Mouse (Mus musculus) frontal cortex, adult (tissue): ENCODE data around the gene Brsk2.
"Not testable (repeated sequence)": the region's sequence is repeated elsewhere in the genome, so short reads cannot be mapped to it uniquely, and the experiment has no call there.

ENCODE experiments used
- ATAC-seq: cut with Nextera tagmentation; 2 replicates; pipeline ENCODE4 v1.9.2; 2017; ENCODE audit warnings: mild to moderate bottlenecking, moderate library complexity, mixed read lengths; ENCODE audit not compliant: low TSS enrichment

The Brsk2 gene

DNA sequence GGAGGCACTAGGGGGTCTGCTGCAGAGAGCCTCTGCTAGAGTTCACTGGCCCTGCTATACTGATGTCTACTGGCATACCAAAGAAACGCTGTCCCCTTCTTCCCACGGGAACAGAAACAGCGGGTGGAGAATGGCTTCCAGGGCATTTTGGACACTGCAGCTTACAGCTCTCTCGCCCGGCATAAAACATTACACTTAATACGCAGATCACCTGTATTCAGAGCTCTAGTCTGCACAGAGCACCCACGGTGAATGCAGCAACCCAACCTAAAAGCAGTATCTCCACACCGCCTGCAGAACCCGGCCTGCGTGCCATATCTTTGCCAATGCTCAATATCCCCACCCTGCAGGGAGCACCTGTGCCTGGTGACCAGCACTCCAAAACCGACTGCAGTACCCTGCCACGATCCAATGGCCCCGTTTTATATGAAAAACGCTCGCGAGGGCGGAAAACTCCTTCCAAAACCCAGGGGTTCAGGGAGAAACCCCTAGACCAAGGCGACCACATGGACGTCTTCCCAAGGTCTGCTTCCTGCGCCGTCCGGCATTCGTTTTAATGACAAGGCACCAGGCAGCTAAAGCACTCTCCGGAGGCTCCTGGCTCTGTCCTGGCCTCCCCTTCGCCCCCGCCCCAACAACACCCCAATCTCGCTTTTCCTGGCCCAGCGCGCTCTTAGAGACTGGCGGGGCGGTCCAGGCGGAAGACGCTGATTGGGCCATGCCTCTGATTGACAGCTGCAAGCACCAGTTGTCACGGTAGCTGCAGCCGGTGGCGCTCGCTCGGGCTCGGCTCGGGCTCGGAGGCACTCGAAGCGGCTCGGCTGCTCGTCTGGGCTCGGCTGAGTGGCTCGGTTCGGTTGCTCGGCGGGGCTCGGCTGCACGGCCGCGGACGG lies at the start of gene Brsk2:
Brsk2 (plus strand) TSS at position 846 of the 893 bp plus-strand sequence.
- ATAC-seq, result peak; percentile 77

DNA sequence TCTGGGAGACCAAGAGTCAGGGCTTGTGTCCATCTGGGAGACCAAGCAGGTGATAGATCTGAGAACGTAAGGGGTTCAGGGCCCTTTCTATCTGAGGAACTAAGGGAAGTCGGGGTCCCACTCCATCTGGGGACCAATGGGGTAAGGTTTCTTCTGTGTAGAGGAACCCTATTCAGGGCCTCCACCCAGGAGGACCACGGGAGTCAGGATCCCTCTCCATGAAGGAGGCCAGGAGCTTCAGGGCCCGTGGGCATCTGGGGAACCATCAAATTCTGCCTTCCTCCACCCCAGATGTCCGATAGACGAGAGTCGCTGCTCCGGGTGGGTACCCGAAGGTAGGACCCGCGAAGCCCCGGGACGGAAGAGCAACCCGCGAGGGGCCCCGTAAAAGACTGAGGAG lies 47.7 kb upstream of the Brsk2 start:
- ATAC-seq, result 0 out of 2 replicates have a peak, but pooled peaks have one; percentile 15

DNA sequence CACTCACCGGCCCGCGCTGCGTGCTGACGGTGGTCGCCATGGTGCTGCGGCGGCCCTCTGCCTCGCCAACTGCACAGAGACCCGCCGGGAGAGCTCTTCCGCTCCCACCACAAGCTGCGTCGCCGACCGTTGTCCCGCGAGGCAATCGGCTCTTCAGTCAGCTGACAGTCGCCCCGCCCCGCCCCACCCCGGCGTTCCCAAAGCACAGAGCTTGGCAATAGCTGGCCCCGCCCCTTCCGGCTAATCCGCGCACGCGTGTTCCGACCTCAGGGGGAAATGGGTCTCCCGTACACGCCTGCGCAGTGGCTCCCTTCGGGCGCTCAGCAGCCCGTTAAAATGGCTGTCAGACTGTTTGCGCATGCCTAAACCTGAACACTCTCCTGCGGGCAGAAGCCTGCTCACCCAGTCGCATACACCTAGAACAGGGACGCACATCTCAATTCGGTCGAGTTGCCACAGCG lies 47.3 kb upstream of the Brsk2 start:
- ATAC-seq, result peak; percentile 91

DNA sequence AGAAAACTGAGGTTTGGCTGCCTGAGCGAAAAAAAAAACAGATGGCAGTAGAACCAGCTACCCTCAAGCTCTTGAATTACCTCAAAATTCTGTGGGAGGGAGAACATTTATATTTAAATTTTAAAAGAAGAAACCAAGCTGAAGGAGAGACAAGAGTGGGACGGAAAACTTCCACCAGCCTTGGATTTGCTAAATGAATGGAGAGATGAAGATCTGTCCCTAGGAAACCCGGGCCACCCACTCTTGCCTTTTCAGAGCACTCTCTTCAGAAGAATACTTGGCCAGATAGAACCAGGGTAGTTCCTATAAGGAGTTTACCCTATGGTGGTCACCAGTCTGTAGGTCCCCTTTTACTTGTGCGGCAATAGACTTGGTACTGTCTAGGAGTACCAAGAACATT lies 46.8 kb upstream of the Brsk2 start:
- ATAC-seq, result peak; percentile 62

DNA sequence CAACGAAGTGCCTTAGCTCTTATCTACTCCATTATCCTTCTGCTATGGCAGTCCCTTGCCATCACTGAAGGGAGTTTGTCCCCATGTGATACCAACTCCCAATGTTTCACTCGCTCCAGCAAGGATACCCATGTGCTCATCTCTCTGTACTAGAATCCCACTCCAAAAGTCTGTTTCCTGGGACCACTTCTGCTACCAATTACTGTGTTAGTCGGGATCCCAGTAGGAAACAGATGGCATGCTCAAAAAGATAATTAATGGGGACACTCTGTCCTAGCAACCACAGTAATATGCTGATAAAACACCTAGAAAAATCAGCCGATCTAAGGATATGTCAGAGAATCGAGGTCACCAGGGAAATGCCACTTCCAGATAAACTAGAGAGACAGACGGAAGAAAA lies 41.0 kb upstream of the Brsk2 start:
- ATAC-seq, result no peak

DNA sequence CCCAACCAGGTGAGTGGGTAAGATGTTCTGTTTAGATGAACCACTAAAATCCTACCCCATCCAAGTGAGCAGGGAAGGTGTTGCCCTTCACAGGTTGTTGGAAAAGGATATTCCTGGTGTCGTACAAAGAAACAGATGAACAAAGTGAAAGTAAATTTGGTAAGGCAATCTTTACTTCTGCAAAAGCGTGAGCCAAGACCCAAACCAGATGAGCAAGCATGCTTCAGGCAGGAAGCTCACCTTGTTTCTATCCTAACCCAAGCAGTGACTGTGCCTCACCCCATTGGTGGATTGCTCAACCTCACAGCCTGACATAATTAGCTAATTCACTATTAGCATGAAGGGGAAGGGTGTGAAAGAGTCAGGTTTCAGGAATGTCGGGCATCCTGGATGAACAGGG lies 38.2 kb upstream of the Brsk2 start:
- ATAC-seq, result no peak

DNA sequence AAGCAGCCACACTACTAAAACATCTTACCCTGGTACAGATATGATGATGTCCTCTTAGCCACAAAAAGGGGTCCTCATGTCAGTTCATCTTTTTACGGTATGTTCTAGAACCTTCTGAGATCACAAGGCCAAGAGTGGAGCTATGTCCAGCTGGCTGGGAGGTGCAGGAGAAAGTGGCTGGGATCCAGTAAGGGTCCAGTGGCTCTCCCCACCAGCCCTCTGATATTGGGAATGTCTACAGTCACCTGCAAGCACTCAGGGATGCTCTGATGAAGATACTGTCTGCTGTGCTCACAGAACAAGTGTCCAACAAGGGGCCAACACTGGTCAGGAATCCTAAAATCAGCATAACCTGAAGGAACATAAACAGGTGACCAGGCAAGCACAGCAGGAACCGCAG lies 31.1 kb upstream of the Brsk2 start, which contains the start of gene Tollip:
Tollip (minus strand) TSS at position 101 of the 400 bp plus-strand sequence.
- no peak for ATAC-seq

DNA sequence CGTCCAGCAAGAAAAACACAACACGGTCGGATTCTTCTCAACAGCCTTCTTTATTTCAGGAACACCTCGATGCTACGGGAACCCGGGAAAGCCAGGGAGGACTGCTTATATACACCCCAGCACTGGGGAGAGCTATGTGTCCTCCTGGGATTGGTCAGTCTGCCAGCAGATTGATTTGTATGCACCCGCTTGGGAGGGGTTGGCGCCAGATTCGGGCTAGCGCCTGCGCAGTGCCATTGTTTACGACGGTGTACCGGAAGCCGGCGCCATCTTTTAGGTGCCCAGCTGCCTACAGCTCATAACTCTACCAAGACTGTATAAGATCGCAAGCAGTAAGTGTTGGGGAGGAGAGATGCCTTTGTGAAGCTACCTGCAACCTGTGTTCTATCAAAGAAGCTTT lies 25.4 kb upstream of the Brsk2 start:
- not testable (repeated sequence) for ATAC-seq

DNA sequence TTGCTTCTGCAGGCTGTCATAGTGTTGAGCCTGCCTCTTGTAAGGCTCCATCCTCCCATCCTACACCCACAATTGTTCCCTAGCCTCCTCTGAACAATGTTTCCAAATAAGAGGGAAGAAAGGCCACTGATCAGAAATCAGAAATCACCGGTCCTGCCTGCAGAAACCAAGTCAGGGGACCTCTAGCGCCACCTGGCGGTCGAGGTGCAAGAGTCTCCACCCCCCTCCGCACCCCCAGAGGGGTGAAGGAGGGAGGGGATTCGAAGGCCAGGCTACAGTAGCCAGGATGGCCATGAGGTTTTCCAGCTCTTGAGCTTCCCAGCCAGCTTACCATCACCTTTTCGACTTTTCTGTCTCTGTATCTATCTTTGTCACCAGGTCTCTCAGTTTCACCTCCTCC lies 24.6 kb upstream of the Brsk2 start:
- no peak for ATAC-seq

DNA sequence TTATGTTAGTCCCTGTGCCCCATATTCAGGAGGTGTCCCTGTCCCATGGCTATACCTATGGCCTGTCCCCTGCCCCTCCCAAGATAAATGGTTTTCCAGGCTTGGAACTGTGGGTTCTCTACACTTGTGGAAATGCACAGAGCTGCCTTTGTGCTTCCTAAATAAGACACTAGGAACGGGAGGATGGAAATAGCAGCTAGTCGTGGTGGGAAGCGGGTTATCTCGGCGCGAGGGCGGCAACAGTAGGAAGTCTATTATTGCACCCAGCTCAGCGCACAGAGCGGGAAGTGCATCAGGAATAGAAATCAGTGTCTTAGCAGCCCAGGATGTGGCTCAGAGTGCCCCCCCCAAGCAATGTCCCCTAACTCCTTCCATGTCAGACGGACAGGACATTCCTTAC lies 20.9 kb upstream of the Brsk2 start:
- peak; percentile 95 for ATAC-seq

DNA sequence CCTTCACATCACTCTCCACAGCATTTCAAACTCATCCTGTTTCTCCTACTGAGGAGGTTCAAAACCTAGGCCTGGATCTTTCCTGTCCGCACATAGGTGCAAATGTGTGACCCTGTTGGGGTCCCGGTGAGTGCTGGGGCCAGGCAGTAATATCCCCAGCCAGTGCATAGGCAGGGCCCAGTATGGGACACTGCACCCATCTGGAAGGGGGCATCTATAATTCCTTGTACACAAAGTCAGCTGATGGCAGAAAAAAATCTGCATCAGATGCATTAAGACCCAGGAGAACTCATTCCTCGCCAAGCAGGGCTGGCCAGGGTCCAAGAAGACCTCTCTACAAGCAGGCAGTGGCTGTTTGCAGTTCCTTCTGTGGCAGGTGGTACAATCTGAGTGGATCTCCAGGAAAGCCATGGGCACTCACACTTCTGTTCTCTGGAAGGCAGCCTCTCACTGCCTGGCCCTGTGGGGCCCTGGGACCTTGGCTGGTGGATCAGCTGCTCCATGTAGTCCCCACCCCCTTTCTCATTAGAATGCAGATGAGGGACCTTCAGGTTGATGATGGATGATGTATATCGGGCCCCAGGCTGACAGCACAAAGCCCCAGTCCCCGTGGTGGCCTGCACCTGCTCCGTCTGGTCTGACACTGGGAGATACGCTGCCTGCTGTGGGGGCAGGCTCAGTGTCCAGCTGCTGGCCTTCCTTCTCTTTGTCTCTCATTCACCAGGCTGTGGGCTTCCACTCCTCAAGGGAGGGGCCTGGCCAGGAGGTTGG lies 15.2 kb upstream of the Brsk2 start:
- ATAC-seq, result no peak

DNA sequence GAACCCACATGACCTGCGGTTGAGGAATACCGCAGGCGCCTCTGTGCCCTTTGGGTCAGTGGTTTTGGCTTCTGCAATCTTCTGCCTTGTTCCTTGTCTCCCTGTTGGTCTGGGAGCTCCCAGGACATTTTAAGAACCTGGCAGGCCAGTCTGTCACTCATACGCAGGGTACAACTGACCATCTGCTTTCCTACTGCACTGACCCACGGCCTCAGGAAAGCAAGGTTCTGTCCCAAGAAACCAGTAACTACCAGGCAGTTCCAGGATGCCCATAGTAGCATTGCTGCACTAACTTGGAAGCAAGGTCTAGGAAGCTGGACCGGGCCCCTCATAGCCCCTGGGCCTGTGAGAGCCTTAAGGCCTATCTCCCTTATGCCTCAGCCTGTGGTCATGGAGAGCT lies 14.6 kb upstream of the Brsk2 start:
- no peak for ATAC-seq

DNA sequence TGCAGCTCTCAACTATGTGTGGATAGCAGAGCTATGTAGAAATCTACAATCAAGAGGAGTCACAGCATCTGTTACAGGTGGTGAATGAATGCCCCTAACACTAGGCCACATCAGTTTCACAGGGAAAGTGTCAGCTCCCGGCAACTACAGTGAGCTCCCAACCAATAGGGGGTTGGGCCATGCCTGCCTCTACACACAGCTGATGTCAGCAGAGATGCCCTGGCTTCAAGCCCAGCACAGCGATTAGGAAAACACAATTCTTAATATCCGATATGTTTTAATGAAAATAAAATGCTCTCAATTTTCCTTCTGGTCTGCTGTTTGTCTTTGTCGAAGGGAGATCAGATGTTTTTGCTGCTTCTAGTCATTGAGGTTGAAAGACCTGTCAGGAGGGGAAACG lies 6.1 kb upstream of the Brsk2 start:
- ATAC-seq, result no peak

DNA sequence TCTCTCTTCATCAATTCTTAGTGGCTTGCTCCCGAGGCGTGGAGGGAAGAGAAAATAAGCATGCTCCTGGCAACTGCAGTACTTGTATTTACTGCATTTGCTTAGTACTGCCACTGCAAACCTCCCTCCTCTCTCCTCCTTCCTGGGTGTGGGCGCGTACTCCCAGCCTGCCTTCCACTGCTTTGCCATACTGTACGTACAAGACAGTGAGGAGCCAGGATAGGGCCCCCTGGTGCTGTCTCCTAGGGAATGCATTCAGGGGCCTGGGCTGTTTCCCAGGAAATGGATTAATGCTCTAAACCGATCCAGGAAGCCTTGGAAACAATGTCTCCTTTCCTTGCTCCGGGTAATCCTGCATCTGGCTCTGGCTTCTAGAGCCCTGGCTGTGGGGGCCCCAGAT lies 3.6 kb upstream of the Brsk2 start:
- peak; percentile 66 for ATAC-seq

DNA sequence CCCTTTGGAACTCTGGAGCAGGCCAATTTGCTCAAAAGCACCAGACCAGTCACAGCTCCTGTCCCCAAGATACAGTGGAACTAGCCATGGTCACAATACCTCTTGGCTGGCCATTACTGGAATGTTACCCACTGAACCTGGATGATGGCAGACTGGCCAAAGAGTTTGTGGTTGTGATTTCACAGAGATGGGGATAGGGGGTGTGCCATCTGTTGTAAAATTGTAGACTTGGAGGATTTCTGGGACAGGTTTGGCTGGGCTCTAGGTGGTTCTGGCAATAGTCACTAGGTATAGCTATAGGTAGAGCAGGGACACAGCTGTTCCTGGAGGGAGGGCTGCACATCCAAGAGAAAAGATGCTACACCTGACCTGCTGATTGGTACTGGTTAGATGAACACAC lies 2.0 kb upstream of the Brsk2 start:
- no peak for ATAC-seq

DNA sequence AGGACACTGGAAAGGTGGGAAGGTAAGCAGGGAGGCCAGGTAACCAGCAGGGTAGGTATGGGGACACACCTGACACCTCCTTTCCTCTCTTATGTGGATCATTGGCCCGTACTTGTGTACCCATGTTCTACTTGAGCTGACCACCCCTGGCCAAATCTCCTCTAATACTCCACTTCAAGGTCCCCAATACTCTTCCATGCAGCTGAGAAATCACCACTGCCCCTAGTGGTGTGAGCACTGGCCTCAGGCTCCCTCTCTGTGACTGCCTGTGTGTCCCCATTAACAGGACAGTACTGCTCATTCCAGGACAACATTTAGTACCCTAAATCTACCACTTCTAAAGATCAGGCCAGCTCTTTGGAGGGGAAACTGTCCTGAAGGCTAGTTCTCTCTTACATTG lies 1.5 kb upstream of the Brsk2 start:
- ATAC-seq, result no peak

DNA sequence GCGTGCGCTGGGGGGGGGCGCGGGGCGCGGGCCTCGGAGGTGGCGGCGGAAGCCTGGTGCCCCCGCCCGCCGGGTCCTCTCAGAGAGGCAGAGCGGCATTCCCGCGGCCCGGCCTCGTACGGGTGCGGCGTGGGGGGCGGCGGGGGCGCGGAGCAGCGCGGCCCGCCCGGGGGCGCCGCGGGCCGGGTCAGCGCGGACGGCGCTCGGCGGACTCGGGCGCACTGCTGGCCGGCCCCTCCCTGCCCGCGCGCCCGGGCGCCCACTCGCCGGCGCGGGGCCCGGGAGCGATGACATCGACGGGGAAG lies 200 bp downstream of the Brsk2 start:
- ATAC-seq, result no peak

DNA sequence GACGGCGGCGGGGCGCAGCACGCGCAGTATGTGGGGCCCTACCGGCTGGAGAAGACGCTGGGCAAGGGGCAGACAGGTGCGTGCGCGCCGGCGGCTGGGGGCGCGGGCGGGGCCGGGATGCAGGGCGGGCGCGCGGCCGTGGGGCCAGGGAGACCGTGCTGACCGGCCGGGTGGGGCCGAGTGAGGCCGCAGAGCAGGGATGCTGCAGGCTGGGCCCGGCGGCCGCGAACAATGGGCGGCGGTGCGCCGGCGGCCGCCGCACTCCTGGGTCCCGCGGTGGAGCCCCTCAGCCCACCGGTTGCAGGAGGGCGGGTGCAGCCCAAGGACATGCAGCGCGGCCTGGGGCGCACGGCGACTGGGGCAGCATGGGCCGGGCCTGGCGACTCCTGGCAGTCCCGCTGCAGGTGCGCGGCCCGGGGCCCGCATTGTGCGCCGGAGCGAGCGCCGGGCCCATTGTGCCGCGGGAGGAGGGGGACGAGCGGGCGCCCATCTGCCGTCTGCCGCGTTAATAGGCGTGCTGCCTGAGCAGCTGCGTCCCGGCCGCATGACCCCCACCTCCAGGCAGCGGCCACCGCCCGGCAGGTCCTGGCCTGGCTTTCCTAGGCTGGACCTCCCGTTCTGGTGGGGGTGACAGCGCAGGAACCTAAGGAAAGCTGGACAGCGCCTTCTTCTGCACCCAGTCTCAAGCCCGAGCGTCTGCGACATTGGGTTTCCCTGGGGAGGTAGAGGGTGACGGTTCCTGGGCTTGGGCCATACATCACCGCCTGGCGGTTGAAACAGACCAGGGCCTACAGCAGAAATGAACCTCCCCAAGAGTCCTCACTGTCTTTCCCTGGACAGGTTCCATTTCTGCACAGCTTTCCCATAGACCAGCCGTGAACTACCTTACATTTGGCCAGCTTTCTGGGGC lies 808 bp downstream of the Brsk2 start:
- 0 out of 2 replicates have a peak, but pooled peaks have one; percentile 3 for ATAC-seq

DNA sequence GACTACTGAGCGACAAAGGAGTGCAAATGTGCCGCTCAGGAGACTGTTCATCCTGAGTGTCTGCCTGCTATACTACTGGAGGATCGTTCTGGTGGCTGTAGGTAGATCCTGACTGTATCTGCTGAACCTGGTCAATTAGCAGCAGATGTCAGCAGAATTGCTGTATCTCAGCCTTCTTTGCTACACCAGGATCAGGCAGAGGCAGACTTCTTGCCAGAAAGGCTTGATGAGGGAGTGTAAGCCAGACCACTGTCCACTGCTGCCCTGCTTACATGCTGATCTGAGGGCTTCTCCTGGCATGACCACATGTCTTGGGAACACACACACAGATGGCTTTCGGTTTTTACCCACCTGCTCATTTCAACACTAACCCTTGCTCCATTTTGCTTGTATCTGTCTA lies 2.3 kb downstream of the Brsk2 start:
- ATAC-seq, result no peak

DNA sequence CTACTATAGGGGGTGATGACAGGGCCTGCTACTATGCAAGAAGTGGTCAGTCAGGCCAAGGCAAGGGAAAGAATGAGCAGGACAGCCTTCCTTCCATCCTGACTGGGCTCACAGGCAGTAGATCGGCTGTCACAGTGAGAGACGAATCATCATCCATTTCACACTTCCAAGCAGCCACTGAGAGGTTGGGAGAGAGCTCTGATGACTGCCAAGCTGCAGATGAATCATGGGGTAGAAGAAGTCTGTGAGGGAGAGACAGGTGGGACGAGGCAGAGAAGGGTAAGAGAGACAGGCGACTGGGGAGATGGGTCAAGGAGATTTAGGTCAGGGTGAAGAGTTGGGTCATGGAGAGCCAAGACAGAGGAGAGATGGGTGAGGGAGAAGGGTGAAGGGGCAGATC lies 3.4 kb downstream of the Brsk2 start:
- ATAC-seq, result peak; percentile 18; the same call in 1 of the 2 replicates

DNA sequence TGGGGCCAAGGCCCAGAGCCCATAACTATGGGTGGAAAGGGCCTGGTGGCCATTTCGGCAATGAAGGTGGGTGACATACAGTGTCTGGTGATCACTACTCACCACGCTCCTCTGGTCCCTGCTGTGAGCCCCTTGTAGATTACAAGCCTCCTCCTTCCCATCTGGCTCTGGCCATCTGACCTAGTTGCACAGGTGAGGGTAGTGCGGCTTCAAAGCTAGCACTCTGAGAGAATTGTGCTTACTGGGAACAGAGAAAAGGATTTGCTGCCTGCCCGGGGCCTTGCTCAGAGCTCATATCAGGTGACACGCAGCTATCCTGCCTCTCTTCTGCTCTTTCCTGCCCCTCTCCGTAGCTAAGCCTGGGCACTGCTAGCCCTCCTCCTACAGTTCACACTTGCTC lies 4.1 kb downstream of the Brsk2 start:
- no peak for ATAC-seq
